Comparison of ENCODE assay signal across 8 mouse cellular contexts in the genomic region with DNA sequence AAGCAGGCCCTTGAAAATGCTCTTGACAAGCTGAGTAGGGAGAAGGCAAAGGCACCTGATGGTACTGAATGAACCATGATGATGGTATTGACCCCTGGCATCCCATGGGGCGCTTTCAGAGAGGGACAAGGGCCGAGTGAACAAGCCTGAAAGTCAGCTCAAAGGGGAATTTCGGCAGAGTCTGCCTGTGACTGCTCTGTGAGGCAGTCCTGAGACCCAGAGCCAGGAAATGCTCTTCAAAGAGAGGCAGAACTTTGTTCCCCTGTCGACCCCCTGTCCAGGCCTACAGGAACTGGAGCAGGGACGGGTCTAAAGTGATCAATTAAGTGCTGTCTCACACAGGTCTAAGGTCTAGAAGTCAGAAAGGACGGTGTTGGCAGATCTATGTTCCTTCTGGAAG. TPM values are rescaled to one million over a fixed set of nuclear protein-coding genes. Genes with fewer than 3 reads are reported as not detected.
DNase-seq lines count a peak whose midpoint lies in the region; ATAC-seq and TF ChIP-seq lines count a peak whose summit lies in the region.

No protein-coding gene starts in this region.

- peak overlapping the region; percentile 57 for H3K27ac ChIP-seq in liver, adult 2 months (replicated peaks; ENCODE audit: insufficient read depth, low read depth, low read length)
- H3K27ac ChIP-seq in embryonic facial prominence, embryonic 14.5 days (replicated peaks; ENCODE audit: low read depth, low read length), result peak overlapping the region; percentile 58; the same call in 1 of the 2 replicates
- 0 out of 2 replicates have a peak overlapping the region, but pooled peaks have one; percentile 29 for H3K27ac ChIP-seq in midbrain, embryonic 15.5 days

- H3K4me3 ChIP-seq in liver, adult 2 months (ENCODE audit: insufficient read depth, low read depth, low read length), result no peak overlapping the region
- no peak overlapping the region for H3K4me3 ChIP-seq in embryonic facial prominence, embryonic 14.5 days (ENCODE audit: low read depth, low read length)
- no peak overlapping the region for H3K4me3 ChIP-seq in midbrain, embryonic 15.5 days

- no peak overlapping the region; the same call in 1 of the 2 replicates for H3K4me2 ChIP-seq in embryonic facial prominence, embryonic 14.5 days (ENCODE audit: low read depth, low read length)
- H3K4me2 ChIP-seq in midbrain, embryonic 15.5 days, result no peak overlapping the region

- TF ChIP-seq CTCF in liver, adult 2 months (IDR thresholded peaks at IDR 0.05; ENCODE audit: low read depth, low read length), result no peak

- ATAC-seq in embryonic facial prominence, embryonic 14.5 days (ENCODE audit: low read depth), result no peak
- ATAC-seq in midbrain, embryonic 15.5 days (replicated peaks), result no peak
- no peak for ATAC-seq in erythroblast, adult 5-6 weeks (replicated peaks; ENCODE audit: low FRiP score, poor library complexity, severe bottlenecking)
- no peak for ATAC-seq in erythroid progenitor cell, adult 5-6 weeks (replicated peaks; ENCODE audit: low FRiP score, poor library complexity, severe bottlenecking)

- no peaks in the 10 kb centered on the region; the same call in 1 of the 2 replicates for H3K4me1 ChIP-seq in liver, adult 2 months (ENCODE audit: control insufficient read depth, insufficient read depth, low read length)
- peaks cover 24% of the 10 kb centered on the region for H3K4me1 ChIP-seq in embryonic facial prominence, embryonic 14.5 days (ENCODE audit: control insufficient read depth, insufficient read depth, low read length)
- peaks cover 9% of the 10 kb centered on the region; the same call in 1 of the 2 replicates for H3K4me1 ChIP-seq in midbrain, embryonic 15.5 days

- DNase-seq in liver, adult 2 months (ENCODE audit: extremely low read depth, low read depth, low spot score), result peak; percentile 29
- no peak for DNase-seq in liver
- no peak for DNase-seq in embryonic facial prominence, embryonic 14.5 days (ENCODE audit: low spot score)
- peak; percentile 35 to 44 for DNase-seq in kidney, adult 8-10 months
- DNase-seq in ovary, adult 18-20 months (ENCODE audit: low spot score), result no peak

- no peaks in the 10 kb centered on the region; the same call in 1 of the 2 replicates for H3K79me2 ChIP-seq in liver, adult 2 months (ENCODE audit: control insufficient read depth, insufficient read depth, low read length)

- H3K9me3 ChIP-seq in embryonic facial prominence, embryonic 14.5 days (ENCODE audit: control insufficient read depth, low read length), result no peaks in the 10 kb centered on the region
- H3K9me3 ChIP-seq in midbrain, embryonic 15.5 days, result no peaks in the 10 kb centered on the region

- H3K36me3 ChIP-seq in liver, adult 2 months (ENCODE audit: control insufficient read depth, insufficient read depth, low read length), result no peaks in the 10 kb centered on the region
- H3K36me3 ChIP-seq in embryonic facial prominence, embryonic 14.5 days (ENCODE audit: control insufficient read depth, insufficient read depth, low read length), result no peaks in the 10 kb centered on the region
- no peaks in the 10 kb centered on the region for H3K36me3 ChIP-seq in midbrain, embryonic 15.5 days (replicated peaks)

- TF ChIP-seq POLR2A in liver, adult 2 months (IDR thresholded peaks at IDR 0.05; ENCODE audit: extremely low read depth, insufficient read depth, low read length), result no peak

- 49% methylated on average over 6 of the region's 6 CpGs for WGBS in liver, adult 2 months
- WGBS in embryonic facial prominence, embryonic 14.5 days, result 34% methylated on average over 6 of the region's 6 CpGs
- 43% methylated on average over 6 of the region's 6 CpGs for WGBS in midbrain, embryonic 15.5 days

- H3K27me3 ChIP-seq in liver, adult 2 months (ENCODE audit: control insufficient read depth, insufficient read depth, low read length), result no peaks in the 10 kb centered on the region
- H3K27me3 ChIP-seq in embryonic facial prominence, embryonic 14.5 days (replicated peaks; ENCODE audit: control insufficient read depth, insufficient read depth, low read length), result no peaks in the 10 kb centered on the region
- no peaks in the 10 kb centered on the region for H3K27me3 ChIP-seq in midbrain, embryonic 15.5 days (replicated peaks)

- H3K9ac ChIP-seq in liver, adult 2 months (ENCODE audit: low read depth, low read length), result no peak overlapping the region
- no peak overlapping the region for H3K9ac ChIP-seq in embryonic facial prominence, embryonic 14.5 days (ENCODE audit: low read depth, low read length)
- no peak overlapping the region for H3K9ac ChIP-seq in midbrain, embryonic 15.5 days

RNA-seq across cellular contexts. Expression of a gene that starts 10.3 kb away (rescaled TPM):
- total RNA-seq in liver, adult 2 months (2014; rRNA removed), result 3.2 and 4.8 TPM in 2 replicates
- 5.1 and 6.2 TPM in 2 replicates for polyA plus RNA-seq in liver, adult 2 months (2012; rRNA removed)
- 12.8 and 14.0 TPM in 2 replicates for polyA plus RNA-seq in embryonic facial prominence, embryonic 14.5 days (2014; fragmentation: Nextera tagmentation; extraction: Ambion mirVana)
- polyA plus RNA-seq in midbrain, embryonic 15.5 days (2015; fragmentation: Nextera tagmentation; extraction: Ambion mirVana), result 12.1 and 13.6 TPM in 2 replicates
- total RNA-seq in erythroblast, adult 5-6 weeks (2015; ENCODE audit: low replicate concordance), result 95.3 and 151 TPM in 2 replicates
- 155 and 194 TPM in 2 replicates for total RNA-seq in erythroblast, adult 5-6 weeks (2017; ENCODE audit: low replicate concordance)
- total RNA-seq in erythroid progenitor cell, adult 5-6 weeks (2015; ENCODE audit: low replicate concordance), result 106 and 111 TPM in 2 replicates
- 119 and 127 TPM in 2 replicates for total RNA-seq in erythroid progenitor cell, adult 5-6 weeks (2017; ENCODE audit: low replicate concordance)

Comparison
In these comparisons a context has a peak if more than half of its experiments do, and no peak if none do; other contexts are left out.
1. DNase-seq: peak in liver, adult 2 months (single experiment) and kidney, adult 8-10 months (2 of 2); none in liver (single experiment), embryonic facial prominence, embryonic 14.5 days (single experiment) and ovary, adult 18-20 months (single experiment).
2. RNA of a gene that starts 10.3 kb away (total RNA-seq): 95.3 to 194 TPM in erythroblast, adult 5-6 weeks and 106 to 127 TPM in erythroid progenitor cell, adult 5-6 weeks; 3.2 to 4.8 TPM in liver, adult 2 months; every median in the first group is over 10 times any median in the second.
3. Peak in every context shown above with its lines, with median percentiles within 50 percentile points of each other: H3K27ac ChIP-seq.